Mouse (Mus musculus) megakaryocyte, embryonic 14.5 days (primary cell): ENCODE measurements around the gene Wdr83os.

Experiments
- FLI1 ChIP-seq: IDR thresholded peaks from 2 replicates; pipeline ENCODE4 v1.6.1; 2012; ENCODE audit warnings: low read length, inconsistent platforms, mixed read lengths
- GATA1 ChIP-seq: IDR thresholded peaks from 3 replicates; pipeline ENCODE4 v1.6.1; 2012; ENCODE audit warnings: mixed read lengths, low read length, inconsistent platforms, borderline replicate concordance

GRCm38 (mm10) chr8:85096196-85096595 is 15.7 kb downstream of the Wdr83os start:
- TF ChIP-seq GATA1, result no peak
- no peak for TF ChIP-seq FLI1
